Mouse (Mus musculus): ENCODE measurements around the gene Rab30. TPM values are rescaled to one million over a fixed set of nuclear protein-coding genes. Genes with fewer than 3 reads are reported as not detected.

The Rab30 gene
- total RNA-seq, 1 experiment from 2014 or later = 3.2 TPM

GRCm38 (mm10) chr7:92842254-92842653, 100.9 kb downstream of the Rab30 start:
- no peak for DNase-seq

GRCm38 (mm10) chr7:92848246-92848645, 106.8 kb downstream of the Rab30 start:
- no peak for DNase-seq

GRCm38 (mm10) chr7:92866526-92866925, 125.1 kb downstream of the Rab30 start:
- DNase-seq = no peak

GRCm38 (mm10) chr7:92870161-92870560, 128.8 kb downstream of the Rab30 start:
- no peak for DNase-seq

GRCm38 (mm10) chr7:92871596-92871995, 130.2 kb downstream of the Rab30 start:
- no peak for DNase-seq

GRCm38 (mm10) chr7:92874116-92874675, 132.8 kb downstream of the Rab30 start, which contains the start of the genes Ddias and Prcp:
Gene Ddias, minus strand, starts transcription at chr7:92874247.
Gene Prcp, plus strand, starts transcription at chr7:92874470.
- DNase-seq = peak; percentile 93

- peak; percentile 79 for DNase-seq
These were observed 133.5 kb downstream of the Rab30 start for GRCm38 (mm10) chr7:92874761-92875408.

GRCm38 (mm10) chr7:92876066-92876465, 134.7 kb downstream of the Rab30 start:
- DNase-seq = no peak

- no peak for DNase-seq
These were observed 135.1 kb downstream of the Rab30 start for GRCm38 (mm10) chr7:92876538-92876937.

- DNase-seq = no peak
These were observed 137.3 kb downstream of the Rab30 start for GRCm38 (mm10) chr7:92878575-92879285.

GRCm38 (mm10) chr7:92883850-92884716, 142.7 kb downstream of the Rab30 start:
- no peak for DNase-seq

- DNase-seq = no peak
These were observed 143.7 kb downstream of the Rab30 start for GRCm38 (mm10) chr7:92884998-92885660.

GRCm38 (mm10) chr7:92886801-92887200, 145.4 kb downstream of the Rab30 start:
- DNase-seq = no peak

GRCm38 (mm10) chr7:92887230-92887629, 145.8 kb downstream of the Rab30 start:
- no peak for DNase-seq

GRCm38 (mm10) chr7:92890211-92890610, 148.8 kb downstream of the Rab30 start:
- no peak for DNase-seq

GRCm38 (mm10) chr7:92890618-92891230, 149.3 kb downstream of the Rab30 start:
- DNase-seq = no peak

- DNase-seq = no peak
These were observed 152.1 kb downstream of the Rab30 start for GRCm38 (mm10) chr7:92893478-92893877.

Measured in adrenal gland, postnatal 25 days (tissue).